Mouse (Mus musculus) lung, embryonic 15.5 days (tissue): ENCODE measurements at regions not wholly inside any gene's neighbourhood (a gene's known extent, or its start where the extent isn't known, plus 50 kb on each side); places are given as distances from the start of the nearest gene placed in this dataset.
"Not testable (repeated sequence)": the region's sequence is repeated elsewhere in the genome, so short reads cannot be mapped to it uniquely, and the experiment has no call there.

Source experiments
- ATAC-seq: fragments of 200-750 bp; cut with Nextera tagmentation; 2 replicates; pipeline ENCODE4 v1.8.0; 2017; ENCODE audit warnings: moderate number of reproducible peaks, borderline replicate concordance; ENCODE audit not compliant: low FRiP score, low TSS enrichment; ENCODE audit errors: extremely low read depth
- H3K27ac ChIP-seq: fragments of 300-500 bp; sonication (generic); 2 replicates; pipeline ENCODE4 v1.5.1; 2015; ENCODE audit warnings: moderate library complexity, mild to moderate bottlenecking, inconsistent platforms
- H3K27me3 ChIP-seq: fragments of 300-500 bp; sonication (generic); 2 replicates; pipeline ENCODE4 v1.6.1; 2015; ENCODE audit warnings: inconsistent platforms
- H3K36me3 ChIP-seq: fragments of 300-500 bp; sonication (generic); 2 replicates; pipeline ENCODE4 v1.6.1; 2015; ENCODE audit warnings: inconsistent platforms
- H3K4me1 ChIP-seq: fragments of 300-500 bp; sonication (generic); 2 replicates; pipeline ENCODE4 v1.6.1; 2015; ENCODE audit warnings: inconsistent platforms
- H3K4me2 ChIP-seq: fragments of 300-500 bp; sonication (generic); 2 replicates; pipeline ENCODE4 v1.6.1; 2015; ENCODE audit warnings: inconsistent platforms, mild to moderate bottlenecking, moderate library complexity
- H3K4me3 ChIP-seq: fragments of 300-500 bp; sonication (generic); 2 replicates; pipeline ENCODE4 v1.5.1; 2015; ENCODE audit warnings: mild to moderate bottlenecking, inconsistent platforms
- H3K9ac ChIP-seq: fragments of 300-500 bp; sonication (generic); 2 replicates; pipeline ENCODE4 v1.6.1; 2015; ENCODE audit warnings: inconsistent platforms
- H3K9me3 ChIP-seq: fragments of 300-500 bp; sonication (generic); 2 replicates; pipeline ENCODE4 v1.6.1; 2016; ENCODE audit warnings: inconsistent platforms
- WGBS: fragments of 180-500 bp; shearing (Covaris S2); methylation state at CpG from one replicate; pipeline ENCODE4 v1.1.7; 2015; 5-methylcytosine and 5-hydroxymethylcytosine counted together

GRCm38 (mm10) chr17:62171532-62171931 lies 709.6 kb downstream of the Efna5 start:
- Histone ChIP-seq H3K27me3 (no peaks in the 10 kb centered on the region), H3K4me1 (no peaks in the 10 kb centered on the region), H3K27ac (no peak overlapping the region), H3K36me3 (no peaks in the 10 kb centered on the region), H3K9me3 (no peaks in the 10 kb centered on the region), H3K4me3 (no peak overlapping the region), H3K4me2 (no peak overlapping the region), H3K9ac (no peak overlapping the region)
- ATAC-seq: no peak; the same call in 1 of the 2 replicates
- 47% methylated on average over 4 of the region's 4 CpGs for WGBS

- Histone ChIP-seq H3K4me1 (no peaks in the 10 kb centered on the region), H3K9ac (no peak overlapping the region), H3K27me3 (no peaks in the 10 kb centered on the region), H3K4me3 (no peak overlapping the region), H3K4me2 (no peak overlapping the region), H3K27ac (no peak overlapping the region), H3K9me3 (no peaks in the 10 kb centered on the region), H3K36me3 (no peaks in the 10 kb centered on the region)
- WGBS: 85% methylated on average over 1 of the region's 1 CpGs
- ATAC-seq: no peak
Observed at GRCm38 (mm10) chr17:62161457-62161856, 719.7 kb downstream of the Efna5 start.

GRCm38 (mm10) chr17:62160301-62160700 lies 720.8 kb downstream of the Efna5 start:
- Histone ChIP-seq H3K36me3 (no peaks in the 10 kb centered on the region), H3K4me3 (no peak overlapping the region), H3K4me2 (no peak overlapping the region), H3K27ac (no peak overlapping the region), H3K9me3 (no peaks in the 10 kb centered on the region), H3K9ac (no peak overlapping the region), H3K27me3 (no peaks in the 10 kb centered on the region), H3K4me1 (no peaks in the 10 kb centered on the region)
- no peak for ATAC-seq
- WGBS: 71% methylated on average over 2 of the region's 2 CpGs

- Histone ChIP-seq H3K4me2 (no peak overlapping the region), H3K4me1 (no peaks in the 10 kb centered on the region), H3K4me3 (no peak overlapping the region), H3K27ac (no peak overlapping the region), H3K27me3 (no peaks in the 10 kb centered on the region), H3K9ac (no peak overlapping the region), H3K36me3 (no peaks in the 10 kb centered on the region), H3K9me3 (no peaks in the 10 kb centered on the region)
- 86% methylated on average over 3 of the region's 3 CpGs for WGBS
- no peak for ATAC-seq
Observed at GRCm38 (mm10) chr17:62135050-62135449, 746.1 kb downstream of the Efna5 start.

DNA sequence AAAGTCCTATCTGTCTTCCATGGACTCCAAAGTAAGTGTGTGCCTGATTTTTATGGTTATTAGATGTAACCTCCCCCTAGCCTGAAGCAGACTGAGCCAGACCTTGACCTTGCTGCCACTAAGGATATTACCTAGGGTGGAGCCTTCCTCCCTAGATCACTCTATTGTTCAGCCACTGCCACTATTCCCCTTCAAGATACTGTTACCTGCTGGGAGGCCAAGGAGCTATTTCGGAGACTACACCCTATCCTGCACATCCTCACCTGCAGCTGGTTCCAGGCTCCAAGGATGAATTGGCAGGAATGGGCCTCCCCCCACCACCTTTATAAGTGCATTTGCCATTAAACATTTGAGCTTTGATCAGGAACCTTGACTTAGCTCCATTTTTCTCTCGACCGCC lies 769.4 kb downstream of the Efna5 start:
- 96% methylated on average over 3 of the region's 3 CpGs for WGBS
- H3K9me3 ChIP-seq, H3K4me3 ChIP-seq, ATAC-seq, H3K27me3 ChIP-seq, H3K9ac ChIP-seq, H3K36me3 ChIP-seq, H3K27ac ChIP-seq, H3K4me2 ChIP-seq, H3K4me1 ChIP-seq: not testable (repeated sequence)

DNA sequence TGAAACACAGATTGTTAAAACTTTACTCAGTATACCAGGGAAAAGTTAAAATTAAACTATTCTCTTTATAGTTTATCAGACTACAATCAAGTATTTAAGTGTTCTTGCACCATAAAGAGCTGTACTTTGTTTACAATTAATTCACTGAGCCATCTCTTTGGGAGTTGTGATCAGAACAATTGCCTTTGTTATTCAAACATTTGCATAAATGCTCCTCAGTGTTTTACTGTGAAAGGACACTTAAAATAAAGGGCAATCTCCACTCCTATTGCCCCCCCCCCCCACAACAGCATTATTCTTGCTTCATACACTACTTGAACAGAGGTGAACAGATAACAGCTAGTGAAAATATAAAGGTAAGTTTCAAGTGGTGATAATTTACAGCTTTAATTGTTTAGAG lies 772.1 kb downstream of the Efna5 start:
- no peaks in the 10 kb centered on the region for H3K9me3 ChIP-seq
- ATAC-seq: no peak
- H3K4me1 ChIP-seq: no peaks in the 10 kb centered on the region
- no peak overlapping the region for H3K4me3 ChIP-seq
- H3K36me3 ChIP-seq: no peaks in the 10 kb centered on the region
- H3K27ac ChIP-seq: no peak overlapping the region
- H3K9ac ChIP-seq: no peak overlapping the region
- H3K4me2 ChIP-seq: no peak overlapping the region
- H3K27me3 ChIP-seq: no peaks in the 10 kb centered on the region

- H3K4me2 ChIP-seq: no peak overlapping the region
- no peak for ATAC-seq
- H3K9me3 ChIP-seq: no peaks in the 10 kb centered on the region
- no peak overlapping the region for H3K9ac ChIP-seq
- no peak overlapping the region for H3K27ac ChIP-seq
- 70% methylated on average over 4 of the region's 4 CpGs for WGBS
- no peaks in the 10 kb centered on the region for H3K36me3 ChIP-seq
- H3K27me3 ChIP-seq: no peaks in the 10 kb centered on the region
- no peaks in the 10 kb centered on the region for H3K4me1 ChIP-seq
- no peak overlapping the region for H3K4me3 ChIP-seq
Observed at GRCm38 (mm10) chr17:62083281-62083680, 797.8 kb downstream of the Efna5 start.

DNA sequence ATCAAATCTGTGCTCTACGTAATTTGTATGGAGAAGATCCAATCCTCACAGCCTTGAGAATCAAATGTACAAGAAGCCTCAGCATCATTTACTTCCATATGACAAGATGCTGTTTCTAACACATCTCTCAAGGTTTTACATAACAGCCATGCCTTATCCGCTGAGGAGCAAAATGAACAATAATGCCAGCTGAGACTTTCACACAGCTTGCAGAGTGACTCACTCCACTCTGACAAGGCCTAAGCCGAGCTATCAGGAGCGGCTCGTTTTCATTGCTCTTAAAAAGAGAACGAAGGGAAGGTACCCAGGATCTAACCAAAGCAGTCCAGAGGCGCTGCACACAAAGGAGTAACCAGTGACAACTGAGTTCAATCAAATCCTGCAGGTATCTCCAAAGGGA lies 803.5 kb downstream of the Efna5 start:
- no peak overlapping the region for H3K4me2 ChIP-seq
- no peaks in the 10 kb centered on the region for H3K27me3 ChIP-seq
- WGBS: 73% methylated on average over 7 of the region's 7 CpGs
- H3K4me1 ChIP-seq: no peaks in the 10 kb centered on the region
- no peak overlapping the region for H3K27ac ChIP-seq
- H3K36me3 ChIP-seq: no peaks in the 10 kb centered on the region
- no peak for ATAC-seq
- no peak overlapping the region for H3K4me3 ChIP-seq
- H3K9me3 ChIP-seq: no peaks in the 10 kb centered on the region
- no peak overlapping the region for H3K9ac ChIP-seq

DNA sequence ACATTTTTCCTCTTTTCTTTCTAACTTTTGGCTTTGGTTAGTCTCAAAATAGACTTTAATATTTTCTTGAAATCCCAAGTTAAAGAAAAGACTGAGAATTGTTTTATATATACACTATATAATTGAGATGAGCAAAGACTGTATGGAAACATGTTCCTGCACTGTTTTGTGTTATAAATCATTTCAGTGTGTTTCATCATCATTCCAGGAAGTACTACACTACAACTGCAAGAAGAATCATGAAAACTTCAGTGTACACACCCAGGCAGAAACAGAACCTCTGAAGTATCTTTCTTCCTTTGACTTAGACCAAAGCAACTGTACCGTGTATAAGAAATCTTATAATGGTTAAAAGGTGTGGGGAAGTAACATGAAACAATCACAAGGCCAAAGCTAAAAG lies 816.2 kb downstream of the Efna5 start:
- Histone ChIP-seq H3K36me3 (no peaks in the 10 kb centered on the region), H3K27me3 (no peaks in the 10 kb centered on the region), H3K9me3 (no peaks in the 10 kb centered on the region), H3K4me3 (no peak overlapping the region), H3K9ac (no peak overlapping the region), H3K4me2 (no peak overlapping the region), H3K27ac (no peak overlapping the region), H3K4me1 (no peaks in the 10 kb centered on the region)
- ATAC-seq: no peak
- 81% methylated on average over 1 of the region's 1 CpGs for WGBS

- Histone ChIP-seq H3K27me3 (no peaks in the 10 kb centered on the region), H3K4me2 (no peak overlapping the region), H3K9ac (no peak overlapping the region), H3K36me3 (no peaks in the 10 kb centered on the region), H3K27ac (no peak overlapping the region), H3K4me1 (no peaks in the 10 kb centered on the region), H3K4me3 (no peak overlapping the region), H3K9me3 (no peaks in the 10 kb centered on the region)
- ATAC-seq: no peak
- WGBS: 37% methylated on average over 3 of the region's 3 CpGs
Observed at GRCm38 (mm10) chr17:62058016-62058415, 823.1 kb downstream of the Efna5 start.

GRCm38 (mm10) chr17:62054801-62055200 lies 826.3 kb downstream of the Efna5 start:
- H3K27me3 ChIP-seq: no peaks in the 10 kb centered on the region
- no peak overlapping the region for H3K4me3 ChIP-seq
- no peak overlapping the region for H3K27ac ChIP-seq
- H3K9ac ChIP-seq: no peak overlapping the region
- no peaks in the 10 kb centered on the region for H3K4me1 ChIP-seq
- no peak for ATAC-seq
- H3K9me3 ChIP-seq: no peaks in the 10 kb centered on the region
- 47% methylated on average over 6 of the region's 6 CpGs for WGBS
- no peak overlapping the region for H3K4me2 ChIP-seq
- no peaks in the 10 kb centered on the region for H3K36me3 ChIP-seq

GRCm38 (mm10) chr17:62048989-62049388 lies 832.1 kb downstream of the Efna5 start:
- ATAC-seq: no peak
- Histone ChIP-seq H3K4me2 (no peak overlapping the region), H3K9ac (no peak overlapping the region), H3K27me3 (no peaks in the 10 kb centered on the region), H3K4me3 (no peak overlapping the region), H3K4me1 (no peaks in the 10 kb centered on the region), H3K27ac (no peak overlapping the region), H3K9me3 (no peaks in the 10 kb centered on the region), H3K36me3 (no peaks in the 10 kb centered on the region)
- 76% methylated on average over 3 of the region's 3 CpGs for WGBS

DNA sequence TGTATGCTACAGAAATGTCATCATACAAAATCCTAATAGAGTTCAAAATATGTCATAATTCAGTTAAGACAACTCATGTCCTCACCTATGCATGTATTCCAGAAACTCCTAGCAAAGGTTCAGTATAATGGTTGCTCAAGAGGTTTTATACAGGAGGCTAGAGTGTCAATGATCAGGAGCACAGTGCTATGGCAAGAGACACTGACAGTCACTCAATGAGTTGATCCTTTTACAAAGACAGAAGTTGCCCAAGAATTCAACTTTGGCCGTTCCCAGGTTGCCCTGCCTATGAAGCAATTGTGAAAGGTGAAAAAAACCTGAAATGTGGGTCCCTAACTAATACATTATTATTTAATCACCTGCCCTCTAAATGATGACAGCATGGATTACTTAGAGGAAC lies 850.5 kb downstream of the Efna5 start:
- H3K27ac ChIP-seq: no peak overlapping the region
- H3K9me3 ChIP-seq: no peaks in the 10 kb centered on the region
- no peaks in the 10 kb centered on the region for H3K27me3 ChIP-seq
- no peak overlapping the region for H3K9ac ChIP-seq
- no peaks in the 10 kb centered on the region for H3K36me3 ChIP-seq
- WGBS: 63% methylated on average over 1 of the region's 1 CpGs
- H3K4me2 ChIP-seq: no peak overlapping the region
- no peaks in the 10 kb centered on the region for H3K4me1 ChIP-seq
- no peak for ATAC-seq
- H3K4me3 ChIP-seq: no peak overlapping the region
